Mouse (Mus musculus): Measurements from ENCODE around the gene Zswim8.

The Zswim8 gene

GRCm38 (mm10) chr14:20730853-20731602 lies 23.7 kb downstream of the Zswim8 start:
- DNase-seq (ENCODE audit: low read depth, low spot score): no peak

- DNase-seq (ENCODE audit: low read depth, low spot score): no peak
Observed at GRCm38 (mm10) chr14:20733041-20733951, 25.9 kb downstream of the Zswim8 start.

GRCm38 (mm10) chr14:20733952-20734774 lies 26.8 kb downstream of the Zswim8 start, which contains the start of gene Ndst2:
TSS of gene Ndst2 (minus strand) at chr14:20734562.
- DNase-seq (ENCODE audit: low read depth, low spot score): no peak

GRCm38 (mm10) chr14:20735052-20735451 lies 27.7 kb downstream of the Zswim8 start:
- DNase-seq (ENCODE audit: low read depth, low spot score): no peak

- no peak for DNase-seq (ENCODE audit: low read depth, low spot score)
Observed at GRCm38 (mm10) chr14:20735892-20736390, 28.6 kb downstream of the Zswim8 start.

GRCm38 (mm10) chr14:20737306-20737705 lies 30.0 kb downstream of the Zswim8 start:
- DNase-seq (ENCODE audit: low read depth, low spot score): peak; percentile 81

GRCm38 (mm10) chr14:20738511-20738910 lies 31.2 kb downstream of the Zswim8 start:
- DNase-seq (ENCODE audit: low read depth, low spot score): no peak

GRCm38 (mm10) chr14:20741301-20741700 lies 33.9 kb downstream of the Zswim8 start:
- DNase-seq (ENCODE audit: low read depth, low spot score): no peak

GRCm38 (mm10) chr14:20743614-20744013 lies 36.3 kb downstream of the Zswim8 start:
- DNase-seq (ENCODE audit: low read depth, low spot score): no peak

GRCm38 (mm10) chr14:20746935-20747334 lies 39.6 kb downstream of the Zswim8 start:
- DNase-seq (ENCODE audit: low read depth, low spot score): no peak

GRCm38 (mm10) chr14:20748388-20748787 lies 41.0 kb downstream of the Zswim8 start:
- DNase-seq (ENCODE audit: low read depth, low spot score): no peak

- no peak for DNase-seq (ENCODE audit: low read depth, low spot score)
Observed at GRCm38 (mm10) chr14:20749494-20750051, 42.2 kb downstream of the Zswim8 start.

GRCm38 (mm10) chr14:20750503-20750902 lies 43.2 kb downstream of the Zswim8 start:
- no peak for DNase-seq (ENCODE audit: low read depth, low spot score)

- DNase-seq (ENCODE audit: low read depth, low spot score): no peak
Observed at GRCm38 (mm10) chr14:20753792-20754191, 46.4 kb downstream of the Zswim8 start.

- no peak for DNase-seq (ENCODE audit: low read depth, low spot score)
Observed at GRCm38 (mm10) chr14:20757370-20757907, 50.1 kb downstream of the Zswim8 start.

GRCm38 (mm10) chr14:20758768-20759435 lies 51.5 kb downstream of the Zswim8 start:
- DNase-seq (ENCODE audit: low read depth, low spot score): no peak

- no peak for DNase-seq (ENCODE audit: low read depth, low spot score)
Observed at GRCm38 (mm10) chr14:20764942-20765341, 57.6 kb downstream of the Zswim8 start.

GRCm38 (mm10) chr14:20765642-20766258 lies 58.4 kb downstream of the Zswim8 start:
- peak; percentile 50 for DNase-seq (ENCODE audit: low read depth, low spot score)

GRCm38 (mm10) chr14:20767936-20768335 lies 60.6 kb downstream of the Zswim8 start:
- DNase-seq (ENCODE audit: low read depth, low spot score): no peak

- no peak for DNase-seq (ENCODE audit: low read depth, low spot score)
Observed at GRCm38 (mm10) chr14:20768581-20768980, 61.2 kb downstream of the Zswim8 start.

Measured in WW6 (cell line).